8 mouse cellular contexts compared by ENCODE assay signal in genomic region chr19:41737657-41738428, GRCm38 (mm10). TPM values are rescaled to one million over a fixed set of nuclear protein-coding genes. Genes with fewer than 3 reads are reported as not detected.
DNase-seq lines count a peak whose midpoint lies in the region; ATAC-seq and TF ChIP-seq lines count a peak whose summit lies in the region.

No protein-coding gene starts in this region.

- no peak overlapping the region for H3K9ac ChIP-seq in forebrain, postnatal 0 days
- peak overlapping the region; percentile 89 for H3K9ac ChIP-seq in neural tube, embryonic 13.5 days

- ATAC-seq in forebrain, postnatal 0 days: peak; percentile 79
- ATAC-seq in neural tube, embryonic 13.5 days (ENCODE audit: low read depth): peak; percentile 59

- peak; percentile 38 for DNase-seq in embryo, embryonic 11 days
- no peak for DNase-seq in embryo, embryonic 9.5 days (ENCODE audit: extremely low spot score)
- DNase-seq in Muller cell, postnatal 12 days (ENCODE audit: inconsistent ontology term): peak; percentile 64
- DNase-seq in forebrain, postnatal 0 days: peak; percentile 80
- DNase-seq in left cerebral cortex, postnatal 25 days (ENCODE audit: low spot score in 2 of 2): peak; percentile 51 to 59
- DNase-seq in B cell, adult 2 months: no peak
- DNase-seq in gastrocnemius, postnatal 14 days: no peak

- intact Hi-C loops in left cerebral cortex, postnatal 25 days (cut with DNase I): loop anchor here (2.0 kb wide), 1 partner anchor 47 kb away; no protein-coding TSS in a partner anchor
- intact Hi-C loops in gastrocnemius, postnatal 14 days (cut with DNase I; ENCODE audit: low total_unique reads): no loop called here

- no peak for TF ChIP-seq CTCF in forebrain, postnatal 0 days (IDR thresholded peaks at IDR 0.05; ENCODE audit: low read depth)

- peaks cover 25% of the 10 kb centered on the region for H3K4me1 ChIP-seq in forebrain, postnatal 0 days (ENCODE audit: insufficient read depth)
- H3K4me1 ChIP-seq in neural tube, embryonic 13.5 days (replicated peaks): peaks cover 92% of the 10 kb centered on the region

- WGBS in forebrain, postnatal 0 days: 3% methylated on average over 18 of the region's 18 CpGs
- WGBS in neural tube, embryonic 13.5 days: 1% methylated on average over 17 of the region's 18 CpGs

- H3K27ac ChIP-seq in forebrain, postnatal 0 days (ENCODE audit: low read depth, low read length): 0 out of 2 replicates have a peak overlapping the region, but pooled peaks have one; percentile 21
- H3K27ac ChIP-seq in neural tube, embryonic 13.5 days (replicated peaks): peak overlapping the region; percentile 85

- no peaks in the 10 kb centered on the region for H3K36me3 ChIP-seq in forebrain, postnatal 0 days (ENCODE audit: insufficient read depth)
- H3K36me3 ChIP-seq in neural tube, embryonic 13.5 days: no peaks in the 10 kb centered on the region

- H3K4me2 ChIP-seq in forebrain, postnatal 0 days (ENCODE audit: low read depth): peak overlapping the region; percentile 83
- peak overlapping the region; percentile 62 for H3K4me2 ChIP-seq in neural tube, embryonic 13.5 days

- peak overlapping the region; percentile 14; the same call in 1 of the 2 replicates for H3K4me3 ChIP-seq in forebrain, postnatal 0 days (ENCODE audit: low read depth, low read length)
- peak overlapping the region; percentile 80 for H3K4me3 ChIP-seq in neural tube, embryonic 13.5 days

- no peaks in the 10 kb centered on the region for H3K27me3 ChIP-seq in forebrain, postnatal 0 days (ENCODE audit: insufficient read depth, low read length)
- peaks cover 18% of the 10 kb centered on the region for H3K27me3 ChIP-seq in neural tube, embryonic 13.5 days

- no peaks in the 10 kb centered on the region for H3K9me3 ChIP-seq in forebrain, postnatal 0 days (ENCODE audit: low read length)
- H3K9me3 ChIP-seq in neural tube, embryonic 13.5 days: no peaks in the 10 kb centered on the region

RNA-seq across cellular contexts. Expression of gene Slit1, which starts 5.6 kb away (rescaled TPM):
- total RNA-seq in forebrain, postnatal 0 days (2014; rRNA removed): 37.2 and 61.8 TPM in 2 replicates
- polyA plus RNA-seq in forebrain, postnatal 0 days (2015; fragmentation: Nextera tagmentation; extraction: Ambion mirVana): 8.7 and 13.4 TPM in 2 replicates
- 10 to 100 TPM; 46.4 to 49.8 TPM for total RNA-seq in left cerebral cortex, postnatal 25 days (2021)
- polyA plus RNA-seq in neural tube, embryonic 13.5 days (2015; fragmentation: Nextera tagmentation; extraction: Ambion mirVana): 34.2 and 35.8 TPM in 2 replicates
- 1 to 10 TPM in 1 of 2 experiments, under 1 TPM in 1; 0.66 to 1.1 TPM for total RNA-seq in gastrocnemius, postnatal 14 days (2021)

Comparison
In these comparisons a context has a peak if more than half of its experiments do, and no peak if none do; other contexts are left out.
1. DNase-seq: peak in embryo, embryonic 11 days (single experiment), Muller cell, postnatal 12 days (single experiment), forebrain, postnatal 0 days (single experiment) and left cerebral cortex, postnatal 25 days (2 of 2); none in embryo, embryonic 9.5 days (single experiment), B cell, adult 2 months (0 of 2) and gastrocnemius, postnatal 14 days (single experiment).
2. RNA of gene Slit1, which starts 5.6 kb away (total RNA-seq): 37.2 to 61.8 TPM in forebrain, postnatal 0 days and 46.4 to 49.8 TPM in left cerebral cortex, postnatal 25 days; 0.66 to 1.1 TPM in gastrocnemius, postnatal 14 days; every median in the first group is over 10 times any median in the second.